Mouse (Mus musculus): ENCODE data around the gene Neo1.

DNA sequence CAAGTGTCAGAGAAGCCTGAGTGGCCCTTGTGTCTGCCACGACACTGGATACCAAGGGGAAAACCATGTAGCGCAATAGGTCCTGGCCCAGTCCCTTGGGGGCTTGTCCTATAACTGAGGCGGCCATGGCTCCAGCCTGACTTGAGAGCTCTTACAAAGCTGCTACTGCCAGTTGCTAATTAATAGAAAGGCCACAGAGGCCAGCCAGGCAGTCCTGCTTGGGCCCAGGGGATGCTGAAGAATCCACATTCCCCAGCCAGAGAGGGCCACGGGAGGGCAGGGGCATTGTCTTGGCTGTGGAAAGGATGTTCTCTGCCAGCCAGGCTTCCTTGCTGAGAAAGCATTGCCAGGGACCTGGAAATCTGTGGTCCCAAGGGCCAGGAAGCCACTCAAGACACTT is 206.6 kb downstream of the Neo1 start:
- TF ChIP-seq CTCF (IDR thresholded peaks at IDR 0.05; ENCODE audit: low read depth, low read length) (no peak), GATA1 (IDR thresholded peaks at IDR 0.05; ENCODE audit: borderline replicate concordance, low read length) (no peak), GATA2 (IDR thresholded peaks at IDR 0.05; ENCODE audit: borderline replicate concordance, low read depth, low read length) (no peak), TAL1 (conservative IDR thresholded peaks at IDR 0.05; ENCODE audit: low read depth, low read length) (no peak)
